Mouse (Mus musculus) Patski (cell line): ENCODE results near the gene Aff3. TPM values are rescaled to one million over a fixed set of nuclear protein-coding genes. Genes with fewer than 3 reads are reported as not detected.

Source experiments
- ATAC-seq: fragments of 100-300 bp; one replicate; pipeline ENCODE4 v1.8.0; 2021
- CTCF ChIA-PET: fragments of 350-600 bp; sonication (Branson Sonifier 250); formaldehyde crosslinking; loops from one replicate; lab custom pipeline; 2022; ENCODE audit warnings: inconsistent platforms; lab: Charles Lee
- POLR2A ChIA-PET: fragments of 350-600 bp; sonication (Branson Sonifier 250); formaldehyde crosslinking; loops from one replicate; lab custom pipeline; 2022; ENCODE audit warnings: antibody characterized with exemption, inconsistent platforms; lab: Charles Lee
- DNase-seq: peaks from one replicate; pipeline ENCODE4 v3.0.0-alpha.2; 2011; ENCODE audit warnings: low read depth, low spot score
- H3K27me3 ChIP-seq: fragments of 371-371 bp; one replicate; pipeline ENCODE4 v1.5.1; 2021
- CTCF ChIP-seq: fragments of 100-300 bp; IDR thresholded peaks from one replicate; pipeline ENCODE4 v1.5.1; 2021
- in situ Hi-C: fragments of 300-500 bp; cut with MboI; formaldehyde crosslinking; loops from 3 replicates; pipeline ENCODE4 v1.11.1; 2018; ENCODE audit warnings: low pct_unique_long_range_greater_than_20kb, mixed read lengths
- polyA plus RNA-seq: library from polyadenylated mRNA; unstranded; gene quantifications from one replicate; pipeline ENCODE4 v1.2.3, GENCODE M21; 2021

Gene Aff3
- polyA plus RNA-seq, 1 experiment from 2014 or later: 0.39 TPM

GRCm38 (mm10) chr1:38565295-38565777 is 99.4 kb downstream of the Aff3 start:
- ChIA-PET CTCF (interaction anchor here (1.2 kb wide), 1 partner anchor 26 kb away, joined by 3 read pairs; no protein-coding TSS in a partner anchor), POLR2A (no interaction called here)
- no peak for ATAC-seq
- no peaks in the 10 kb centered on the region for H3K27me3 ChIP-seq
- DNase-seq: no peak
- no peak for TF ChIP-seq CTCF
- in situ Hi-C loops: no loop called here

DNA sequence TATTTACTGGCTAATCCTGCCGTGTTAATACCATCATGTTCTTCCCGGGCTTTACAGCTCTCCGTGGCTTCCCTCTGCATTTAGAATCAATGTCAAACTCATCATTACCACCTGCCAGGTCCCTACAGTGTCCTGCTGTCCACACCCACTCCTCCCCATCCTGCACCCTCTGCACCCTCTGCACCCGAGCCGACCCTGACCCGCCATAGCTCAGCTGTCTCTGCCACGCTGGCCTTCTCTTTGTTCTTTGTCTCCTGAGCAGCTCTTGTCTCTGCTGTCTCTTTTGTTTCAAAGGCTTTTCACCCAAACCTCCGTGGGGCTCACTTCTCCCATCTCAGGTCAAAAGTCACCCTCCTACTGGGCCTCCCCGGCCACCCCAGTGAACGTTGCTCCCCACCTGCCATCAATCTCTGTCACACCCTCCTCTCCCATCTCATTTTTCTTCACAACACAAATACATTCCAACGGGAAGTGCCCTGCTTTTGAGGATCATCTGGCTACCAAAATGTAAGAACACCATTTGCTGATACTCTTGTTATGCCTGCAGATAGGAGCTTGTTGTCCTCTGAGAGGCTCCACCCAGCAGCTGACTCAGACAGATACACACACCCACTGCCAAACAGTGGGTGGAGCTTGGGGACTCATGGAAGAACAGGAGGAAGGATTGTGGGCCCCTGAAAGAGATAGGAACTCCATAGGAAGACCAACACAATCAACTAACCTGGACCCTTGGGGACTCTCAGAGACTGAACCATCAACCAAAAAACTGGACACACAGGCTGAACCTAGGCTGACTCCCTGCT is 102.2 kb downstream of the Aff3 start:
- POLR2A ChIA-PET: no interaction called here
- no peaks in the 10 kb centered on the region for H3K27me3 ChIP-seq
- TF ChIP-seq CTCF: no peak
- DNase-seq: no peak
- CTCF ChIA-PET: interaction anchor here (1.2 kb wide), 1 partner anchor 18 kb away, joined by 3 read pairs; no protein-coding TSS in a partner anchor
- ATAC-seq: no peak
- in situ Hi-C loops: no loop called here

DNA sequence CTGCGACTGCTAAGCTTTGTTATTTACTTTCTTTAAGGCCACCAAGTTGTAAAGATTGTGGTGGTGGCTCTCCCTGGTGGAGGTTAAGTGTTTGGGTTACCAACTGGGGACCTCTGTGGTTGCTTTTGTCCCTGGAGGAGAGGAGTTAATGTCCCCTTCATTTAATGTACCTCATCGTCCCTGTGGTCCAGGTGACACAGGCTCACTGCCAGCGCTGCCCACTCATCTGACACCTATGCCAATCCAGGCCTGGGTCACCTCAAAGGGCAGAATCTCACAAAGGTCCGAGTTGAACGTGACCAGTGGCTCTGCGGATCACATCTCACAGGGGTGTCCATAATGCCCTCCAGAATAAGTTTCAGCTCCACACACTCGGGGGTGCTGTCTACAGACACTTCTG is 103.4 kb downstream of the Aff3 start:
- ChIA-PET POLR2A (no interaction called here), CTCF (interaction anchor here (1.2 kb wide), 1 partner anchor 19 kb away, joined by 3 read pairs; no protein-coding TSS in a partner anchor)
- ATAC-seq (no peak), DNase-seq (no peak)
- in situ Hi-C loops: no loop called here
- H3K27me3 ChIP-seq: no peaks in the 10 kb centered on the region
- TF ChIP-seq CTCF: no peak

DNA sequence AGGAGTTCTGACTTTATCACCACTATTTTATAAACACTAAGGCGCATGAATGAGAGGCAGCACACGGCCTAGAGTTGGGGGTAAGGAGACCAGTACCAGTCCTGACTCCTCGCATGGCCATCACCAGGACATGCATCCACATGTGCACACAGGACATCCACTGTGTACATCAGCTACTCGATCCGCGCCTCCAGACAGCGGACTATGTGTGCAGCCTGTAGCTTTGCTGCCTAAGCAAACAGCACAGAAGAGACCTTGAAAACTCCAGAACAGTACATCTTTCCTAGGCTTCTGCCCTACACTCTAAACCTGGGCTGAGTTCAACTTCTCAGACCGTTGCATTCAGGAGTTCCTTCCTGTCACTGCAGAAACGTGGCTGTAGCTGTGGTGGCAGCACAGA is 104.1 kb downstream of the Aff3 start:
- no peak for TF ChIP-seq CTCF
- H3K27me3 ChIP-seq: no peaks in the 10 kb centered on the region
- ATAC-seq: no peak

DNA sequence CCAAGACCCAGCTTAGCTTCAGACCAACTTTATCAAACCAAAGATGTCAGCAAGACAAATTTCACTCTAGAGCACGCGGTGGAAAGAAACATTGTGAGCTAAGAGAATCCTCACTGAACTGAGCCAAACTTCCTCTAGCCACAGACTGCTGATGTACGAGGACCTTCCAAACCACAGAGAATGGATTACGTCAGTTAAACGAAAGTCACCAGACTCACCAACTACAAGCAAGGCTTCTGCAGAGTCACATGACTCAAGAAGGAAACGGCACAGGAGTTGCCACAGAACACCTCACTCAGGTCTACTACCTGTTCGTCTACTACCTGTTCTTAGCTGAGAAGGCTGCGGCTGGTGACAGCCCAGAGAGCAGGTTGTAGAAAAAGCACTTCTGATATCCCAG is 107.1 kb downstream of the Aff3 start:
- TF ChIP-seq CTCF: no peak
- no peak for DNase-seq
- CTCF ChIA-PET: no interaction called here
- in situ Hi-C loops: no loop called here
- no peaks in the 10 kb centered on the region for H3K27me3 ChIP-seq
- POLR2A ChIA-PET: no interaction called here
- ATAC-seq: no peak

More for the DNA sequence above, 104.1 kb downstream of the Aff3 start:
- in situ Hi-C loops: no loop called here
- POLR2A ChIA-PET: interaction anchor here (0.6 kb wide), 1 partner anchor 10 kb away, joined by 3 read pairs; no protein-coding TSS in a partner anchor
- CTCF ChIA-PET: no interaction called here
- DNase-seq: no peak

DNA sequence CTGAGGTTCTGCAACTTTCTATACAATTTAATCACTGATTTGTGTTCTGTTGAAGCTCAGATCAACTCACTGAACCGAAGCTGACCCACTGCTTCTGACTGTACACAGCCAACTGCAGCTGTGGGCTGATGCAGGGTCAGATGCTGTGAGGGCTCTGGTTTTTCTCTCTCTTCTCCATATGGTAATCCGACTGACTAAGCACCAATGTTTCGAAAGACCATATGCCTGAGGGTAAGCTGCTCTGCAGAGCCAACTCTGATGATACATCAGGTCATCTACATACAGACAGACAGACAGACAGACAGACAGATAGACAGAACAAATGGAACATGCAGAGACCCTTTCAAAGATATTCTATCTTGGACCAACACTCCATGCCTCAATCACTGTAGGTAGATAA is 110.2 kb downstream of the Aff3 start:
- H3K27me3 ChIP-seq: no peaks in the 10 kb centered on the region
- TF ChIP-seq CTCF: no peak
- in situ Hi-C loops: no loop called here
- ChIA-PET CTCF (no interaction called here), POLR2A (no interaction called here)
- DNase-seq (no peak), ATAC-seq (no peak)

- in situ Hi-C loops: no loop called here
- CTCF ChIA-PET: no interaction called here
- TF ChIP-seq CTCF: no peak
- POLR2A ChIA-PET: no interaction called here
- DNase-seq (no peak), ATAC-seq (no peak)
- no peaks in the 10 kb centered on the region for H3K27me3 ChIP-seq
Measured at GRCm38 (mm10) chr1:38553090-38553489, 111.7 kb downstream of the Aff3 start.

GRCm38 (mm10) chr1:38550579-38550978 is 114.2 kb downstream of the Aff3 start:
- ATAC-seq: no peak
- CTCF ChIA-PET: no interaction called here
- POLR2A ChIA-PET: interaction anchor here (0.7 kb wide), 1 partner anchor 10 kb away, joined by 3 read pairs; no protein-coding TSS in a partner anchor
- DNase-seq: no peak
- in situ Hi-C loops: no loop called here
- TF ChIP-seq CTCF: no peak
- H3K27me3 ChIP-seq: no peaks in the 10 kb centered on the region

DNA sequence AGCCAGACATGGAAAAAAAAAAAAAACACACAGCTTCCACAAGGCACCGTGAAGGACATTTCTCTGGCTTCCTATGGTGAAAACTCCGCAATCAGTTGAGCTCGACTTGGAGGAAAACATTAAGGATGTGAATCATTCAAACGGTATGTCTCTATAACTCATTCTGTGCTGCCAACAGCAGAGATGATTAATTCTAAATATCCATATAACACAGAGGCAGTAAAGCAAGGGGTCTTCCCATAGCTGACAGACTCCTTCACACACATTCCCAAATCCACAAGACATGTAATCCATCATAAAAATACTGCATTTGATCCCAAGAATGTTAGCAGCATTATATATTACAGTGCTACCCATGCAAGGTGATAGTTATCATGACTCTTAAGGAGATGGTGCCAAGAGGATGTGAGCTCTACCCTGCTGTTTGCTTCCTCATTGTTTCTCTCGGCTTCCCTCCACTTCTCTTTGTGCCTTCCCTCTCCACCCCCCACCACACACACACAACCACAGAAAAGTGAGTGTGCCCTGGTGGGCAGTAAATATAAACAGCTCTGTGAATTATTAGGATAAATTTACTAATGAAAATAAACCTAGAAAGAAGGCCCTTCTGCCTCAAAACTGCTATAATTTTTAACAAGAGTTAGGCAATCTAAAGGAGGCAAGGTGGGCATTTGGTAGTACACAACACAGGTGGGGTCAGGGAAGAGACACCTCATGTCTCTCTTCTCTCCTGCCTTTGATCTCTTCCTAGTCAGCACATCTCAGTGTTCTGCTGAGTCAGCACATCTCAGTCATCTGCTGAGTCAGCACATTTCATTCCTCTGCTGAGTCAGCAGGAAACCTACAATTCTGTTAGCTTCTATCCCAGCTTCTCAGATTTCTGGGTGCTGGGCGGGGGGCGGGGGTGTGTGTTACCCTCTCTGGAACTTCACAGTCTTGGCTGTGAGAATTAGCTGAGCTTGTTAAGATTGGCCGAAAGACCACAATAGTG is 115.8 kb downstream of the Aff3 start:
- DNase-seq: no peak
- TF ChIP-seq CTCF: no peak
- POLR2A ChIA-PET: interaction anchor here (0.7 kb wide), 1 partner anchor 843 kb away, joined by 4 read pairs; no protein-coding TSS in a partner anchor
- no peak for ATAC-seq
- CTCF ChIA-PET: interaction anchor here (0.7 to 0.9 kb wide), 2 partner anchors 15 to 20 kb away, joined by 3 to 4 read pairs; no protein-coding TSS in a partner anchor
- in situ Hi-C loops: no loop called here
- no peaks in the 10 kb centered on the region for H3K27me3 ChIP-seq

DNA sequence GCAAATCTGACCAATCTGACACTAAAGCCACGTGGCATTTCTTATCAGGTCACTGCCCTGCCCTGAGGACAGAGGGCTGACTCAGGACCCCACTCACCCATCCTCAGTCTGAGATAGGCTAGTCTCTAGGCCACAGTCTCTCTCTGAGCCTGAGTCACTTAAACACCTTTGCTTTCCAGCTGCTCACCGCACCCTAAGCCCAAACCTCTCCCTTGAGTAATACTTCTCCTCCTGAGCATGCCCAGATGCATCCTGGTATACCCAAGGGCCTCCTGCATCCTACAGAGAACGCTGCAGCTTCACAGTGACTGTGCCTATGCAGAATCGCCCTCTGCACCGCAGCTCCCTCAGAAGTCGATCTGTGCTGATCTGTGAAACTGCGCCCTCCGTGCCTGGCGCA is 117.1 kb downstream of the Aff3 start:
- DNase-seq (no peak), ATAC-seq (no peak)
- H3K27me3 ChIP-seq: no peaks in the 10 kb centered on the region
- no peak for TF ChIP-seq CTCF
- in situ Hi-C loops: no loop called here
- POLR2A ChIA-PET: interaction anchor here (0.7 kb wide), 1 partner anchor 844 kb away, joined by 4 read pairs; no protein-coding TSS in a partner anchor
- CTCF ChIA-PET: interaction anchor here (0.7 kb wide), 1 partner anchor 17 kb away, joined by 4 read pairs; no protein-coding TSS in a partner anchor
